Mouse (Mus musculus) liver, embryonic 16.5 days (tissue): ENCODE measurements around the gene Aes. TPM values are rescaled to one million over a fixed set of nuclear protein-coding genes. Genes with fewer than 3 reads are reported as not detected.

Experiments
- ATAC-seq: fragments of 200-750 bp; cut with Nextera tagmentation; 2 replicates; pipeline ENCODE4 v1.8.0; 2017; ENCODE audit warnings: low read depth, mild to moderate bottlenecking, moderate number of reproducible peaks, moderate library complexity
- H3K27ac ChIP-seq: fragments of 300-500 bp; sonication (generic); 2 replicates; pipeline ENCODE4 v1.5.1; 2014; ENCODE audit warnings: mild to moderate bottlenecking, low read length
- H3K27me3 ChIP-seq: fragments of 300-500 bp; sonication (generic); 2 replicates; pipeline ENCODE4 v1.6.1; 2014; ENCODE audit warnings: low read depth, low read length, mixed read lengths; ENCODE audit not compliant: control insufficient read depth, insufficient read depth
- H3K36me3 ChIP-seq: fragments of 300-500 bp; sonication (generic); 2 replicates; pipeline ENCODE4 v1.6.1; 2014; ENCODE audit warnings: mild to moderate bottlenecking; ENCODE audit not compliant: control insufficient read depth, insufficient read depth
- H3K4me1 ChIP-seq: fragments of 300-500 bp; sonication (generic); 2 replicates; pipeline ENCODE4 v1.6.1; 2014; ENCODE audit warnings: low read depth, low read length, mixed read lengths; ENCODE audit not compliant: control insufficient read depth
- H3K4me2 ChIP-seq: fragments of 300-500 bp; sonication (generic); 2 replicates; pipeline ENCODE4 v1.6.1; 2014; ENCODE audit warnings: low read depth, low read length, mixed read lengths
- H3K4me3 ChIP-seq: fragments of 300-500 bp; sonication (generic); 2 replicates; pipeline ENCODE4 v1.5.1; 2014; ENCODE audit warnings: low read depth, mild to moderate bottlenecking, low read length
- H3K9ac ChIP-seq: fragments of 300-500 bp; sonication (generic); 2 replicates; pipeline ENCODE4 v1.6.1; 2014; ENCODE audit warnings: low read depth, low read length
- H3K9me3 ChIP-seq: fragments of 300-500 bp; sonication (generic); replicated peaks from 2 replicates; pipeline ENCODE4 v1.6.1; 2016; ENCODE audit warnings: low read length; ENCODE audit not compliant: control insufficient read depth
- WGBS: fragments of 180-500 bp; shearing (Covaris S2); extraction: QIAGEN DNeasy Blood & Tissue Kit; methylation state at CpG from one replicate; pipeline ENCODE4 v1.1.7; 2014; ENCODE audit not compliant: insufficient replicate concordance; 5-methylcytosine and 5-hydroxymethylcytosine counted together
- polyA plus RNA-seq: library from polyadenylated mRNA; unstranded; fragments of >200 nt; fragmentation: Nextera tagmentation; extraction: Ambion mirVana; gene quantifications from 2 replicates; pipeline ENCODE4 v1.2.1, GENCODE M21; 2015

Aes gene
- polyA plus RNA-seq, 1 experiment from 2014 or later, result 141 TPM

DNA sequence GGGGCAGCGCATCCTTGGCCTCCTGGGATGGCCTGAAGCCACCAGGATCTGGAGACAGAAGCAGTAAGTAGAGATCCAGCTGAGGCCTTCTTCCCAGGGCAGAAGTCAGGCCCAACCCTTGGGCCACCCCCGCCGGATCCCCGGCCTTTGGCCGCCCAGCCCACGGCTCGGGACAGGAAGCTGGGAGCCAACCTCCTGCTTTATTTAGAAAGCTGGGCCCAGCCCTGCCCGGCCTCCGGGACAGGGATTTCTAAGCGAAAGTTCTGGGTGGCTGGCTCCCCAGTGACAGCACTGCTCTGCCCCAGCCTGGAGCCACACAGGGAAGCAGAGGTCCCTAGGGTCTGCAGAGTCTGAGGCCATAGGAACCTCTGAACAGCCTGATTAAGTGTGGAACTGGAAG is 17.5 kb upstream of the Aes start:
- H3K27ac ChIP-seq, result peak overlapping the region; percentile 73
- 0 out of 2 replicates have a peak overlapping the region, but pooled peaks have one; percentile 10 for H3K4me3 ChIP-seq
- ATAC-seq, result no peak
- no peaks in the 10 kb centered on the region for H3K27me3 ChIP-seq
- WGBS, result 52% methylated on average over 10 of the region's 10 CpGs
- H3K36me3 ChIP-seq, result no peaks in the 10 kb centered on the region; the same call in 1 of the 2 replicates
- peaks cover 54% of the 10 kb centered on the region for H3K4me1 ChIP-seq
- H3K9ac ChIP-seq, result peak overlapping the region; percentile 6; the same call in 1 of the 2 replicates
- H3K4me2 ChIP-seq, result peak overlapping the region; percentile 33; the same call in 1 of the 2 replicates
- no peaks in the 10 kb centered on the region for H3K9me3 ChIP-seq

DNA sequence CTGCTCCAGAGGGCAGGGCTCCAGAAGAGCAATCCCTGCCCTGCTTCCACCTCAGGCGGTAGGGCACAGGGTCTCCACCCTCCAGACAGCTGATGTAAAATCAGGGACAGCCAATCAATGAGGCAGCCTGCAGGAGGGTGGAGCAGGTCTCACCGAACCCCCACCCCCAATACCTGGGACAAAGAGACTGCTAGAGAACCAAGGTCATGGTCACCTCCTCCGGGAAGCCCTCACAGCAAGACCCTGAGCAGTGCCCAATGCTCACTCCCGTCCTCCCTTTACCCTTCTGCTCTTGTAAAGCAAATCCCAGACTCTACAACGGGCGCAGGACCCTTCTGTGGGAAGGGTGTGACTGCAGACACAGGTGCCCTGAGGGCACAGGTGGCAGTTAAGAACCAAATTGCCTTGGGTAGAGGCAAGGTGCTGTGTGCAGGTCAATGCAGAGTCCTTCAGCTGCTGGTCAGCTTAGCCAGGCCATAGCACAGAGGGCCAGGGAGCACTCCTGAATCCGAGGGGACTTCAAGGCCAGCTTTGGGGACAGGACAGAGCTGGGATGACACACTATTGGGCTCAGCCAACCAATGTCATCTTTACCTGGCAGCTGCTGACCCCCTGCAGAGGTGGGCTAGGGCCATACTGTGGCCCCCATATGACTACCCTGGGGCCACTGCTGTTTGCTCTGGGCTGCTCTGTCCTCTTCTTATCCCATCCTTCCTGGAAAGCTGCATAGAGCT is 16.4 kb upstream of the Aes start:
- Histone ChIP-seq H3K4me1 (peaks cover 58% of the 10 kb centered on the region), H3K27ac (peak overlapping the region; percentile 73)

DNA sequence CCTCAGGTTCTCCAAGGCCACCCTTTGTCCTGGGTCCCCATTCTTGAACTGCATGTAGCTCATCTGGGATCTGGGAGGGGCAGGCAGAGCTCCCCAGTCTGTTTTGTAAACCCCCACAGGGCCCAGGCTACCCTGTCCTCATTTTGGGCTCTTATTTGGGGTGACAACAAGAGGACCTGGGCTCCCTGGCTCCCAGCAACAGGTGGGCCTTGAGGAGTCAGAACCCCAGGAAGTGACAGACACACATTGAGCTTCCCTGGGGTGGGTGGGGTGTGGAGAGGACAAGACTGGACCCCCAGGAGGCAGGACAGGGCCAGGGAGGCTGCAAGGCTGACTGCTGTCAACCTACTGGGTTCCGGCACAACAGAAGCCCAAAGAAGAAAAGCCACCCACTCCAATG is 15.7 kb upstream of the Aes start:
- Histone ChIP-seq H3K4me2 (peak overlapping the region; percentile 99), H3K4me1 (peaks cover 57% of the 10 kb centered on the region), H3K27ac (0 out of 2 replicates have a peak overlapping the region, but pooled peaks have one; percentile 12), H3K27me3 (no peaks in the 10 kb centered on the region), H3K9ac (peak overlapping the region; percentile 93), H3K36me3 (no peaks in the 10 kb centered on the region), H3K9me3 (no peaks in the 10 kb centered on the region), H3K4me3 (peak overlapping the region; percentile 92)
- WGBS, result 83% methylated on average over 1 of the region's 1 CpGs
- no peak for ATAC-seq

More for the DNA sequence above, 16.4 kb upstream of the Aes start:
- H3K9me3 ChIP-seq, result no peaks in the 10 kb centered on the region
- 71% methylated on average over 7 of the region's 7 CpGs for WGBS
- H3K36me3 ChIP-seq, result no peaks in the 10 kb centered on the region
- H3K9ac ChIP-seq, result peak overlapping the region; percentile 93
- H3K4me3 ChIP-seq, result peak overlapping the region; percentile 92; the same call in 1 of the 2 replicates
- no peaks in the 10 kb centered on the region for H3K27me3 ChIP-seq
- ATAC-seq, result no peak
- peak overlapping the region; percentile 99 for H3K4me2 ChIP-seq

DNA sequence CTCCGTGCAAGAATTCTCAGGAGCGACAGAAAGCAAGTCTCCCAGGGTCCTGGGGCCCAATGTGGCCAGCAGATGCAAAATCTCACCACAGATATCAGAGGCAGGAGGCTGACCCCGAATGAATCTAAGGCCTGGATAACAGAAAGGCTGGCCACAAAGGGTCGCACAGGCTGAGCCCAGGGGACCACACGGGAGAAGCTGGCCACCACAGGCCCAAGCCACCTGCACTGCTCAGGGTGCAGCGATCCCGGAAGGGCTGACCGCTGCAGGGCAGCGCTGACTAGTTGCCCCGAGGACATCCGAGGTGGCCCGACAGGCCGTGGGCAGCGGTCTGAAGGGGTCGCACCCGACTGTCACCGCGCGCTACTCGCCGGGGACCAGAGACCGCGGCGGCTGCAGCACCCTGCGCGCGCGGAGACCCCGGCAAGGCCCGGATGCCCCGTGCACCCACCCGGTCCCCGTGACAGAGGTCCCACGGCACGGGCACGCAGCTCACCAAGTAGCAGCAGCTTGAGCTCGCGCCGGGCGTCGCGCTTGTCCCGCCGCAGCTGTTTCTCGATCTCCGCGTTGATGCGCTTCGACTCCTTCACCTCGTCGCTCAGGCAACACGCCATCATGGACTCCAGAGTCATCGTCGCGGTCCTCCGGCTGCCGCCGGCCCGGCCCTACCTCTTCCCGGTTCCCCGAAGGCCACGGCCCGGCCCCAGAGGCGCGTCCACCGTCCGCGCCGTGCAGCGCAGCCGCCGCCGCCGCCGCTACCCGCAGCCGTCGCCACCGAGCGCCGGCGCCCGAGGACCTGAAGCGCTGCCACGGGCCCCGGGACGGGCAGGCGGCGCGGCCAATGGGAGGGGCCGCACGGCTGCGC is 14.8 kb upstream of the Aes start:
- under 1% methylated on average over 92 of the region's 93 CpGs for WGBS
- H3K27me3 ChIP-seq, result no peaks in the 10 kb centered on the region
- ATAC-seq, result no peak; the same call in 1 of the 2 replicates
- H3K36me3 ChIP-seq, result no peaks in the 10 kb centered on the region
- peak overlapping the region; percentile 96 for H3K27ac ChIP-seq
- H3K4me1 ChIP-seq, result peaks cover 56% of the 10 kb centered on the region
- peak overlapping the region; percentile 92 for H3K4me3 ChIP-seq
- peak overlapping the region; percentile 99 for H3K4me2 ChIP-seq
- H3K9me3 ChIP-seq, result no peaks in the 10 kb centered on the region
- peak overlapping the region; percentile 93 for H3K9ac ChIP-seq

DNA sequence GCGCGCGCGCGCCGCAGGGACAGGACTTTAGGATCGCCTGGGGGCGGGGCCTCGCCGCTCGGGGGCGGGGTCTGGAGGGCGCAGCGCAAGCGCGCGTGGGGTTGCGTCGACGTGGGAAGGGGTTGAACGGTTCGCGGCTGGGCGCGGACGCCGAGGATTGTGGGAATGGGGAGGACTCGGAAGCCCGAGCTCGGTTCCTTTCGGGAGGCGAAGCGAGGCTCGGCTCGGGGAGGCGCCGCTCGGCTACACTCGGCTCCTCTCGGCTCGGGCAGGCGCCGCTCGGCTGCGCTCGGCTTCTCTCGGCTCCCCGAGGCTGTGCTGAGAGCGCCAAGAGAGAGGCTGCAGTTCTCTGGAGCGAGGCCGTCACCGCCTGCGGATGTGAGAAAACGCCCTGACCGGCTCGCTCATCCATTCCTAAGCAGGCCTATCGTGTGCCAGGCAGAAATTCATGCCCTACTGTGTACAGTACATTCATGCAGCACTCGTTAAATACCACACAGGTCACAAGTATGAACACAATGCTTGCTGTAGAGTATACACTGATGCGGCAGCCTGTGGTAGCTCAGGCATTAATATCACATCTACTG is 14.0 kb upstream of the Aes start, which contains the start of gene Gna11:
TSS of gene Gna11 (minus strand) at position 30 of the 587 bp plus-strand sequence.
- Histone ChIP-seq H3K36me3 (no peaks in the 10 kb centered on the region), H3K4me3 (peak within 1 kb of the TSS; percentile 92), H3K9ac (peak within 1 kb of the TSS; percentile 93), H3K9me3 (no peaks in the 10 kb centered on the region), H3K4me1 (peaks cover 58% of the 10 kb centered on the region), H3K27me3 (no peaks in the 10 kb centered on the region), H3K4me2 (peak within 1 kb of the TSS; percentile 99), H3K27ac (peak within 1 kb of the TSS; percentile 96)
- 1% methylated on average over 52 of the region's 59 CpGs for WGBS
- peak; percentile 89 for ATAC-seq

DNA sequence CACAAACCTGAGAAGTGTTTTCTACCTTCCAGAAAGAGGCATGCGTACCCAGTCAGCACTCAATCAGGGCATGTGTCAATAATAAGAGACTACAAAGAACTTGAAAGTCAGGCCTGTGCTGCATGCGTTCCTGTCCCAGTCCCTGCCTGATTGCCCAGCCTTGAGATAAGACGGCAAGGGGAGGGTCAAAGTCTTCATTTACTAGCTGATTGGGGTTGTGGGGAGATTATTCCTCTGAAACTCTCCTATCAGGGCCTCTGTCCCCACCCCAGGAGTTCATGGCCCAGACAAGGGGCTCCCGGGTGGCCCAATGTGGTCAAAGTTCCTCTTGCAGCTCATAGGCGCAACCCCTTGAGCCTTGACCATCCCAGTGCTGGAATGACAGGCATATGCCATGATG is 13.0 kb upstream of the Aes start:
- 8% methylated on average over 5 of the region's 5 CpGs for WGBS
- Histone ChIP-seq H3K4me2 (peak overlapping the region; percentile 99), H3K4me3 (peak overlapping the region; percentile 17; the same call in 1 of the 2 replicates), H3K9me3 (no peaks in the 10 kb centered on the region), H3K27me3 (no peaks in the 10 kb centered on the region), H3K36me3 (no peaks in the 10 kb centered on the region), H3K27ac (peak overlapping the region; percentile 84), H3K9ac (peak overlapping the region; percentile 31), H3K4me1 (peaks cover 52% of the 10 kb centered on the region)
- ATAC-seq, result peak; percentile 12

DNA sequence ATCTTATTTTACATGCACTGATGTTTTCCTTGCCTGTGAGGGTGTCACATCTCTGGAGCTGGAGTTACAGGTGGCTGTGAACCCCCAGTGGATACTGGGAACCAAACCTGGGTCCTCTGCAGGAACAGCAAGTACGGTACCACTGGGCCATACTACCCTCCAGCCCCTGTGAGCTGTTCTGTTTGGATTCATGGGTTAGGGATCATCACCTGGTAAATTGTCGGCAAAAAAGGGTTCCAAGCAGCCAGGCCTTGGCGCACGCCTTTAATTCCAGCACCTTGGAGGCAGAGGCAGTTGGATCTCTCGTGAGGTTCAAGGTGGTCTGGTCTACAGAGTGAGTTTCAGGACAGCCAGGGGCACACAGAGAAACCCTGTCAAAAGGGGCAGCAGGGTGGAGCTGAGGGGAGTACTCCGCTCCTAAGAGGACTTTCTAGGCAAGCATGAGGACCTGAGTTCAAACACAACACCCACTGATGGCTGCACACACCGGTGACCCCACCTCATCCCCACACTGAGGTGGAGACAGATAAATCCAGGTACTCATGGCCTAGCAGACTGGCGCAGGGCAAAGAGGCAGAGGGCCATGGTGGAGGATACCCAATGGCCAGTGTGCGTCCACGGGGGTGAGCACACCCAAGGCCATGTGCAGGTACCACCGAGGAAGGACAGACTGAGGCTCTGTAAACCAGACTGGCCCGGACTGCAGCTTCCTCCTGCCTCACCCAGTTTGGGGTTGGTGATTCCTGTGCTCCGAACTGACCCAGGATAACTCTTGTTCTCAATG is 12.3 kb upstream of the Aes start:
- Histone ChIP-seq H3K4me1 (peaks cover 51% of the 10 kb centered on the region), H3K9ac (no peak overlapping the region), H3K9me3 (no peaks in the 10 kb centered on the region), H3K27ac (peak overlapping the region; percentile 84), H3K4me3 (no peak overlapping the region), H3K4me2 (no peak overlapping the region), H3K36me3 (no peaks in the 10 kb centered on the region), H3K27me3 (no peaks in the 10 kb centered on the region)
- no peak for ATAC-seq
- WGBS, result 84% methylated on average over 13 of the region's 13 CpGs

DNA sequence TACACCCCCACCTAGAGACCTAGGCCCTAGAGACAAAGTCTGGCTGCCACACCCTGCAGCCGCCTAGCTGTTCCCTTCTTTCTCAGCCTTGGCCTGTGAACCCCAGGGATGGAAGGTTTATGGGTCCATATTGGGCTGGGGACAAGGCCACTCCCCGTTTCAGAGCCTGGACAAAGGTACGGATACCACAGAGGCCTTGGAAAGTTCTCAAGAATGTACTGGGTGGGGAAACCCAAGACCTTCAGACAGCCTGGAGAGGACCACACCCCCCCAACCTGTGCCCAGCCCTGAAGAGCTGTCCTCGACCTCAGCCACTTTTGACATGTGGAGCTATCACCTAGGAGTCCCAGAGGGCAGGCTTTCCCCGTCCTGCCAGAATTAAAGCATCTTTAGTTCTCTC is 10.3 kb upstream of the Aes start:
- H3K27me3 ChIP-seq, result no peaks in the 10 kb centered on the region
- H3K36me3 ChIP-seq, result no peaks in the 10 kb centered on the region
- H3K9me3 ChIP-seq, result no peaks in the 10 kb centered on the region
- H3K4me3 ChIP-seq, result no peak overlapping the region
- H3K9ac ChIP-seq, result no peak overlapping the region
- no peak for ATAC-seq
- 55% methylated on average over 5 of the region's 5 CpGs for WGBS
- H3K27ac ChIP-seq, result no peak overlapping the region
- H3K4me1 ChIP-seq, result peaks cover 32% of the 10 kb centered on the region
- H3K4me2 ChIP-seq, result no peak overlapping the region
